Mouse (Mus musculus) spleen, adult 18-20 months (tissue): ENCODE measurements around the gene Cdh20.
"Not testable (repeated sequence)": the region's sequence is repeated elsewhere in the genome, so short reads cannot be mapped to it uniquely, and the experiment has no call there.

Experiments used
- DNase-seq, 2 experiments: peaks; one replicate each; pipeline ENCODE4 v3.0.0; 2022; ENCODE audit warnings: mixed read lengths in 2 of 2

The Cdh20 gene

GRCm38 (mm10) chr1:104917307-104917836, 149.0 kb downstream of the Cdh20 start:
- no peak for DNase-seq

DNA sequence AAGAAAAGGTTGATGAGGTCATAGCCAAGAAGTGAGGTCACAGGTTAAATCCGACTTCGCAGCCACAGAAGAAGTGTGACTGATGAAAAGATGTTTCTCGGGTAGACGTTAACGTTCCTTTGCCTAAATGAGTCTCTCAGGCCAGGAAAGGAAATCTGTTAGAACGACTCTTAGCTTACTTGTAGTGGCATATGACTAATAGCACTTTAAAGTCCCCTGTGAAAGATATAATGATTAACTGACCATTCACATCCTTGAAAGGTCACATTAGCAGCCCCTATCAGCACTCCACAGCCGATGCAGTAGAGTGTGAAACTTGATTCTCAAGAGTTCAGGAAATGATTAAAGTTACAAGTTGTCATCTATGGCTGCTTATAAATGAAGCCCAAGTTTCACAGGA, 164.7 kb downstream of the Cdh20 start:
- DNase-seq: no peak

DNA sequence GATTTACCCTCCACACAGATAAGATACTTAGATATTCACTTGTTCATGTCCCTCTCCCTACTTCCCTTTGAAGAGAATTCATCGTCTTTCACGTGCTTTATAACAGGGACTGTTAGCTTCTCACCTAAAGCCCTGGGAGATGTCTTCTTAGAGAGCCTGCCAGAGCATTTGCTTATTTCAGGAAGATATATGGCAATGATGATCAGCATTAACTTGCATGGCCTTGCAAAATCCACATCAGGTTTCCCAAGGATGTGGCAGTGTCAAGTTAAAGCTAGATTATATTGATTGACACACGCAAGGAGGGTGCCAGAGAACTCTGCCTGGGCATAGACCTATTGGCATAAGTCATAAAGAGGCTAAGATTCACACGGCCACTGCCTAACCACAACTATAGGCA, 168.6 kb downstream of the Cdh20 start:
- DNase-seq: no peak

DNA sequence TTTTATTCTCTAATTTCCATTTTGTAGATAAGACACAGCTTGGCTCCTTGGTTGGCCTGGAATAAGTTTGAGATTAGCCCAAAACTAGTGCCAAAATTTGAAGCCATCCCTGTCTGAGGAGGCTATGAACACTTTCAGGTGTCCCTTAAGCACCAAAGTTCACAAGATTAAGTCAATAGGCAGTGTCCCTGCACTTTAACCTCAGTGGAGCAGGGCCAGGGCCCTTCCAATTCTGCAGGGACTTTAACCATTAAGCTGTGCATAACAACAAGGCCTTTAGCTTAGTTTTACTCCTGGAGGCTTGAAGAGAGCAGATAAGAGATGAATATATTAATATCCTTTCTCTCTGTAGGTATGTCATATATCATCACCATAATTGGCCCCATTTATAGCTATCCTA, 170.8 kb downstream of the Cdh20 start:
- no peak for DNase-seq

GRCm38 (mm10) chr1:104944470-104945109, 176.3 kb downstream of the Cdh20 start:
- no peak for DNase-seq

GRCm38 (mm10) chr1:104945110-104945489, 176.8 kb downstream of the Cdh20 start:
- no peak for DNase-seq

DNA sequence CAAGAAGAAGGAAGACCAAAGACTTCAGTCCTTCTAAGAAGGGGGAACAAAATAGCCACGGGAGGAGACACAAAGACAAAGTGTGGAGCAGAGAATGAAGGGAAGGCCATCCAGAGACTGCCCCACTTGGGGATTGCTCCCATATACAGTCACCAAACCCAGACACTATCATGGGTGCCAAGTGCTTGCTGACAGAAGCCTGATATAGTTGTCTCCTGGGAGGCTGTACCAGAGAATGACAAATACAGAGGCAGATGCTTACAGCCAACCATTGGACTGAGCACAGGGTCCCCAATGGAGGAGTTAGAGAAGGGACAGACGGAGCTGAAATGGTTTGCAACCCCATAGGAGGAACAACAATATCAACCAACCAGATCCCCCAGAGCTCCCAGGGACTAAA, 181.3 kb downstream of the Cdh20 start:
- DNase-seq: not testable (repeated sequence)

GRCm38 (mm10) chr1:104957046-104957445, 188.7 kb downstream of the Cdh20 start:
- DNase-seq: no peak

GRCm38 (mm10) chr1:104961670-104962069, 193.3 kb downstream of the Cdh20 start:
- DNase-seq: no peak

- no peak for DNase-seq
These were observed 193.9 kb downstream of the Cdh20 start for GRCm38 (mm10) chr1:104962257-104962656.

- DNase-seq: no peak
These were observed 210.7 kb downstream of the Cdh20 start for GRCm38 (mm10) chr1:104979068-104979467.

DNA sequence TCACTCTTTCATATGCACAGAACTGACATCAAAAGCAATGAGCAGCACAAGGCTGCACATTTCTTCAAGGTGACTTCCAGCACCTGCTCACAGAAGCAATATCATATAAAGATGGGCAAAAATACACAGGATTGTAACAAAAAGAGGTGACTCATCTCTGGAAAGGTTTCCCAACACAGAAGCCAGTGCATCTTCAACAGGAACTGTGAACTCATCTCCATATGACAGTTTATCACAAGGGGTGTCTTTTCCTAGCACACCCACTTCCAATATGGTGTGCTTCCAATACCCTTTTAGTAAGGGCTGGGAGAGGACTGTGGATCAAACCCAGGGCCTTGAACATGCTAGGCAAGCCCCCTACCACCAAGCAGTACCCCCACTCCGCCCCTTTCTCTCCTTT, 211.9 kb downstream of the Cdh20 start:
- no peak for DNase-seq

GRCm38 (mm10) chr1:104986222-104986973, 218.1 kb downstream of the Cdh20 start:
- DNase-seq: no peak

DNA sequence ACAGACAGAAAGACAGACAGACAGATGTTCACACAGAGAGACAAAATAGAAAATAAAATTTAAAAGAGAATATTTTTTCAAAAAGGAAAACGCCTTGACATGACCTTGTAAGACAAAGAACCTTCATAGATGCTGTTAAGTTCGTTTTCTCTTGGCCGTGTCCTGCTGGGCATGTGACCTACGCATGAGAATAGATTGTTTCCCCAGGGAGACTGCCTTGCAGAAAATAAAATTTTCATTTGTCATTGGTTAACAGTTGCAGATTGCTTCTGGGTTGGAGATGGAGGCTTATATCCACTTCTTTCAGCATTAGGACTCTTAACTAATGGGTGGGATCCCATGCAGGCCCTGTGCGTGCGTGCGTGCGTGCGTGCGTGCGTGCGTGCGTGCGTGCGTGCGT, 219.2 kb downstream of the Cdh20 start:
- DNase-seq: no peak

- DNase-seq: no peak
These were observed 224.1 kb downstream of the Cdh20 start for GRCm38 (mm10) chr1:104992441-104992840.

GRCm38 (mm10) chr1:104993905-104994611, 225.7 kb downstream of the Cdh20 start:
- no peak for DNase-seq

GRCm38 (mm10) chr1:104994612-104994986, 226.3 kb downstream of the Cdh20 start:
- no peak for DNase-seq

GRCm38 (mm10) chr1:104997814-104998213, 229.5 kb downstream of the Cdh20 start:
- DNase-seq: no peak

DNA sequence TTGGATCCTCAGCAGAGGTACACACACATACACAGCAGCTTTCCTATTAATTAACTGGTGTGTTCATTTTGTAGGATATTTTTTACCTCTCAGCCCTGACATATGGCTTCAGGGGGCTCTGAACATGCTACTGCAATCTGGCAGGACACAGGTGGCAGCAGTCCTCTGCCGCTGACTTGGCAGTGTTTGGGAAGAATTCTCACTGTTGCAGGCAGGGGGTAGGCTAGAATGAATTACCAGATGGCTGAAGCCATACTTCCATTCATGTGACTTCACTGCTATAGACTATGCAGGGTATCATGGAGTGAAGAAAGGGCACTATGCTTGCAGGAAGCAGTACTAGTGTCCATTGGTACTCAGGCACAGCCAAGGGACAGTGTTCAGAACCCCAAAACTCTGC, 233.8 kb downstream of the Cdh20 start:
- DNase-seq: no peak

- DNase-seq: no peak
These were observed 235.5 kb downstream of the Cdh20 start for GRCm38 (mm10) chr1:105003786-105004185.

- DNase-seq: no peak
These were observed 244.3 kb downstream of the Cdh20 start for GRCm38 (mm10) chr1:105012616-105013015.

DNA sequence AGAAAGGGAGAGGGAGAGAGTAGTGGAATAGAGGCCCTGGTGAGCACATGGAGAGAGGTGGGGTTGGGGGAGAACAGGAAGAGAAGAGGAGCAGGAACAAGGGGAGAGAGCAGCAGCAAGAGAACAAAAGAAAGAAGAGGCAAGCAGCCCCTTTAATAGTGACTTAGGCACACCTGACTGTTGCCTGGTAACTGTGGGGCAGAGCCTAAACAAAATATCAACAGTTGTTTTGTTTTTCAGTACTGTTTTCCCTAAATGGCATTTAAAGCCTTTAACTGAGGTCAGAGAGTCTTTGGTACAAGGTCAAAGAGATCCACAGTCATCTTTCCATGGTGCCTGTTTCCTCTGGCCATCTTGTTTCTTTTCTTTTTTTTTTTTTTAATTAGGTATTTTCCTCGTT, 245.0 kb downstream of the Cdh20 start:
- DNase-seq: no peak

GRCm38 (mm10) chr1:105041668-105042067, 273.3 kb downstream of the Cdh20 start:
- no peak for DNase-seq
